Mouse (Mus musculus): ENCODE data around the gene Trpc7. TPM values are rescaled to one million over a fixed set of nuclear protein-coding genes. Genes with fewer than 3 reads are reported as not detected.

Trpc7 gene
- polyA plus RNA-seq, 1 experiment from 2014 or later: not detected

- H3K27me3 ChIP-seq (replicated peaks; ENCODE audit: control insufficient read depth, insufficient read depth, low read length): no peaks in the 10 kb centered on the region
- peak overlapping the region; percentile 57 for H3K4me2 ChIP-seq
- no peaks in the 10 kb centered on the region for H3K4me1 ChIP-seq (replicated peaks; ENCODE audit: control insufficient read depth, insufficient read depth, low read length)
- DNase-seq (ENCODE audit: low spot score): peak; percentile 82
- no peak overlapping the region for H3K9ac ChIP-seq (ENCODE audit: low read depth, low read length)
- H3K27ac ChIP-seq (ENCODE audit: low read depth, low read length): no peak overlapping the region
- no peaks in the 10 kb centered on the region for H3K9me3 ChIP-seq (ENCODE audit: control insufficient read depth, low read length)
- WGBS: 8% methylated on average over 27 of the region's 27 CpGs
- peak overlapping the region; percentile 14; the same call in 1 of the 2 replicates for H3K4me3 ChIP-seq (ENCODE audit: low read depth, low read length)
- 0 out of 2 replicates have a peak, but pooled peaks have one; percentile 18 for ATAC-seq (replicated peaks; ENCODE audit: low FRiP score)
- H3K36me3 ChIP-seq (ENCODE audit: control insufficient read depth, insufficient read depth, low read length): no peaks in the 10 kb centered on the region
Measured at GRCm38 (mm10) chr13:56806776-56807490, 88.9 kb downstream of the Trpc7 start.

GRCm38 (mm10) chr13:56805131-56805530 is 90.7 kb downstream of the Trpc7 start:
- Histone ChIP-seq H3K36me3 (ENCODE audit: control insufficient read depth, insufficient read depth, low read length) (no peaks in the 10 kb centered on the region), H3K27me3 (replicated peaks; ENCODE audit: control insufficient read depth, insufficient read depth, low read length) (no peaks in the 10 kb centered on the region), H3K9ac (ENCODE audit: low read depth, low read length) (no peak overlapping the region), H3K4me3 (ENCODE audit: low read depth, low read length) (no peak overlapping the region), H3K9me3 (ENCODE audit: control insufficient read depth, low read length) (no peaks in the 10 kb centered on the region), H3K4me2 (no peak overlapping the region), H3K4me1 (replicated peaks; ENCODE audit: control insufficient read depth, insufficient read depth, low read length) (no peaks in the 10 kb centered on the region), H3K27ac (ENCODE audit: low read depth, low read length) (no peak overlapping the region)
- no peak for ATAC-seq (replicated peaks; ENCODE audit: low FRiP score)
- WGBS: 75% methylated on average over 3 of the region's 3 CpGs
- no peak for DNase-seq (ENCODE audit: low spot score)

GRCm38 (mm10) chr13:56797459-56797858 is 98.3 kb downstream of the Trpc7 start:
- Histone ChIP-seq H3K4me2 (no peak overlapping the region), H3K9ac (ENCODE audit: low read depth, low read length) (no peak overlapping the region), H3K9me3 (ENCODE audit: control insufficient read depth, low read length) (no peaks in the 10 kb centered on the region), H3K4me1 (replicated peaks; ENCODE audit: control insufficient read depth, insufficient read depth, low read length) (no peaks in the 10 kb centered on the region), H3K27ac (ENCODE audit: low read depth, low read length) (no peak overlapping the region), H3K36me3 (ENCODE audit: control insufficient read depth, insufficient read depth, low read length) (no peaks in the 10 kb centered on the region), H3K4me3 (ENCODE audit: low read depth, low read length) (no peak overlapping the region), H3K27me3 (replicated peaks; ENCODE audit: control insufficient read depth, insufficient read depth, low read length) (no peaks in the 10 kb centered on the region; the same call in 1 of the 2 replicates)
- ATAC-seq (replicated peaks; ENCODE audit: low FRiP score): no peak
- DNase-seq (ENCODE audit: low spot score): no peak
- 74% methylated on average over 7 of the region's 7 CpGs for WGBS

GRCm38 (mm10) chr13:56795501-56795900 is 100.3 kb downstream of the Trpc7 start:
- 85% methylated on average over 7 of the region's 7 CpGs for WGBS
- H3K9ac ChIP-seq (ENCODE audit: low read depth, low read length): no peak overlapping the region
- no peak overlapping the region for H3K27ac ChIP-seq (ENCODE audit: low read depth, low read length)
- no peak for DNase-seq (ENCODE audit: low spot score)
- no peaks in the 10 kb centered on the region for H3K36me3 ChIP-seq (ENCODE audit: control insufficient read depth, insufficient read depth, low read length)
- H3K4me1 ChIP-seq (replicated peaks; ENCODE audit: control insufficient read depth, insufficient read depth, low read length): no peaks in the 10 kb centered on the region
- ATAC-seq (replicated peaks; ENCODE audit: low FRiP score): no peak
- H3K9me3 ChIP-seq (ENCODE audit: control insufficient read depth, low read length): no peaks in the 10 kb centered on the region
- H3K27me3 ChIP-seq (replicated peaks; ENCODE audit: control insufficient read depth, insufficient read depth, low read length): no peaks in the 10 kb centered on the region; the same call in 1 of the 2 replicates
- H3K4me2 ChIP-seq: no peak overlapping the region
- H3K4me3 ChIP-seq (ENCODE audit: low read depth, low read length): no peak overlapping the region

GRCm38 (mm10) chr13:56794441-56794840 is 101.4 kb downstream of the Trpc7 start:
- ATAC-seq (replicated peaks; ENCODE audit: low FRiP score) (no peak), DNase-seq (ENCODE audit: low spot score) (no peak)
- Histone ChIP-seq H3K4me1 (replicated peaks; ENCODE audit: control insufficient read depth, insufficient read depth, low read length) (no peaks in the 10 kb centered on the region), H3K9ac (ENCODE audit: low read depth, low read length) (no peak overlapping the region), H3K4me3 (ENCODE audit: low read depth, low read length) (no peak overlapping the region), H3K36me3 (ENCODE audit: control insufficient read depth, insufficient read depth, low read length) (no peaks in the 10 kb centered on the region), H3K27me3 (replicated peaks; ENCODE audit: control insufficient read depth, insufficient read depth, low read length) (no peaks in the 10 kb centered on the region; the same call in 1 of the 2 replicates), H3K9me3 (ENCODE audit: control insufficient read depth, low read length) (no peaks in the 10 kb centered on the region), H3K4me2 (no peak overlapping the region), H3K27ac (ENCODE audit: low read depth, low read length) (no peak overlapping the region)
- WGBS: 58% methylated on average over 7 of the region's 7 CpGs

GRCm38 (mm10) chr13:56792844-56793243 is 102.9 kb downstream of the Trpc7 start:
- no peak for DNase-seq (ENCODE audit: low spot score)
- no peaks in the 10 kb centered on the region; the same call in 1 of the 2 replicates for H3K27me3 ChIP-seq (replicated peaks; ENCODE audit: control insufficient read depth, insufficient read depth, low read length)
- ATAC-seq (replicated peaks; ENCODE audit: low FRiP score): no peak
- no peaks in the 10 kb centered on the region for H3K9me3 ChIP-seq (ENCODE audit: control insufficient read depth, low read length)
- no peak overlapping the region for H3K4me3 ChIP-seq (ENCODE audit: low read depth, low read length)
- no peaks in the 10 kb centered on the region for H3K36me3 ChIP-seq (ENCODE audit: control insufficient read depth, insufficient read depth, low read length)
- 77% methylated on average over 3 of the region's 3 CpGs for WGBS
- H3K4me1 ChIP-seq (replicated peaks; ENCODE audit: control insufficient read depth, insufficient read depth, low read length): no peaks in the 10 kb centered on the region
- no peak overlapping the region for H3K9ac ChIP-seq (ENCODE audit: low read depth, low read length)
- no peak overlapping the region for H3K27ac ChIP-seq (ENCODE audit: low read depth, low read length)
- H3K4me2 ChIP-seq: no peak overlapping the region

GRCm38 (mm10) chr13:56790683-56791082 is 105.1 kb downstream of the Trpc7 start:
- no peak overlapping the region for H3K4me2 ChIP-seq
- no peaks in the 10 kb centered on the region for H3K27me3 ChIP-seq (replicated peaks; ENCODE audit: control insufficient read depth, insufficient read depth, low read length)
- 89% methylated on average over 3 of the region's 3 CpGs for WGBS
- no peaks in the 10 kb centered on the region for H3K9me3 ChIP-seq (ENCODE audit: control insufficient read depth, low read length)
- ATAC-seq (replicated peaks; ENCODE audit: low FRiP score) (no peak), DNase-seq (ENCODE audit: low spot score) (no peak)
- H3K36me3 ChIP-seq (ENCODE audit: control insufficient read depth, insufficient read depth, low read length): no peaks in the 10 kb centered on the region
- H3K4me3 ChIP-seq (ENCODE audit: low read depth, low read length): no peak overlapping the region
- H3K4me1 ChIP-seq (replicated peaks; ENCODE audit: control insufficient read depth, insufficient read depth, low read length): no peaks in the 10 kb centered on the region
- no peak overlapping the region for H3K27ac ChIP-seq (ENCODE audit: low read depth, low read length)
- no peak overlapping the region for H3K9ac ChIP-seq (ENCODE audit: low read depth, low read length)

GRCm38 (mm10) chr13:56782621-56783020 is 113.2 kb downstream of the Trpc7 start:
- Histone ChIP-seq H3K9me3 (ENCODE audit: control insufficient read depth, low read length) (no peaks in the 10 kb centered on the region), H3K4me3 (ENCODE audit: low read depth, low read length) (no peak overlapping the region), H3K4me1 (replicated peaks; ENCODE audit: control insufficient read depth, insufficient read depth, low read length) (no peaks in the 10 kb centered on the region), H3K9ac (ENCODE audit: low read depth, low read length) (no peak overlapping the region), H3K27me3 (replicated peaks; ENCODE audit: control insufficient read depth, insufficient read depth, low read length) (no peaks in the 10 kb centered on the region), H3K36me3 (ENCODE audit: control insufficient read depth, insufficient read depth, low read length) (no peaks in the 10 kb centered on the region), H3K27ac (ENCODE audit: low read depth, low read length) (no peak overlapping the region), H3K4me2 (no peak overlapping the region)
- 67% methylated on average over 1 of the region's 1 CpGs for WGBS
- no peak for DNase-seq (ENCODE audit: low spot score)
- no peak for ATAC-seq (replicated peaks; ENCODE audit: low FRiP score)

- DNase-seq (ENCODE audit: low spot score): no peak
- Histone ChIP-seq H3K9ac (ENCODE audit: low read depth, low read length) (no peak overlapping the region), H3K27ac (ENCODE audit: low read depth, low read length) (no peak overlapping the region), H3K9me3 (ENCODE audit: control insufficient read depth, low read length) (no peaks in the 10 kb centered on the region), H3K36me3 (ENCODE audit: control insufficient read depth, insufficient read depth, low read length) (no peaks in the 10 kb centered on the region), H3K4me1 (replicated peaks; ENCODE audit: control insufficient read depth, insufficient read depth, low read length) (no peaks in the 10 kb centered on the region), H3K4me2 (no peak overlapping the region), H3K27me3 (replicated peaks; ENCODE audit: control insufficient read depth, insufficient read depth, low read length) (no peaks in the 10 kb centered on the region), H3K4me3 (ENCODE audit: low read depth, low read length) (no peak overlapping the region)
- 85% methylated on average over 3 of the region's 3 CpGs for WGBS
- ATAC-seq (replicated peaks; ENCODE audit: low FRiP score): no peak
Measured at GRCm38 (mm10) chr13:56781697-56782096, 114.1 kb downstream of the Trpc7 start.

All from liver, embryonic 11.5 days (tissue).